Mouse (Mus musculus): Measurements from ENCODE around the gene Utrn.

- TF ChIP-seq CTCF (IDR thresholded peaks at IDR 0.05; ENCODE audit: control insufficient read depth, insufficient read depth, insufficient replicate concordance, low read depth, low read length) (no peak), POLR2A (IDR thresholded peaks at IDR 0.05; ENCODE audit: control insufficient read depth, low read depth, low read length) (no peak)
Measured at GRCm38 (mm10) chr10:12887792-12888191, 18.6 kb upstream of the Utrn start.

Measured in testis, adult 2 months (tissue).